Mouse (Mus musculus): Measurements from ENCODE around the gene Add3.

Add3 gene

DNA sequence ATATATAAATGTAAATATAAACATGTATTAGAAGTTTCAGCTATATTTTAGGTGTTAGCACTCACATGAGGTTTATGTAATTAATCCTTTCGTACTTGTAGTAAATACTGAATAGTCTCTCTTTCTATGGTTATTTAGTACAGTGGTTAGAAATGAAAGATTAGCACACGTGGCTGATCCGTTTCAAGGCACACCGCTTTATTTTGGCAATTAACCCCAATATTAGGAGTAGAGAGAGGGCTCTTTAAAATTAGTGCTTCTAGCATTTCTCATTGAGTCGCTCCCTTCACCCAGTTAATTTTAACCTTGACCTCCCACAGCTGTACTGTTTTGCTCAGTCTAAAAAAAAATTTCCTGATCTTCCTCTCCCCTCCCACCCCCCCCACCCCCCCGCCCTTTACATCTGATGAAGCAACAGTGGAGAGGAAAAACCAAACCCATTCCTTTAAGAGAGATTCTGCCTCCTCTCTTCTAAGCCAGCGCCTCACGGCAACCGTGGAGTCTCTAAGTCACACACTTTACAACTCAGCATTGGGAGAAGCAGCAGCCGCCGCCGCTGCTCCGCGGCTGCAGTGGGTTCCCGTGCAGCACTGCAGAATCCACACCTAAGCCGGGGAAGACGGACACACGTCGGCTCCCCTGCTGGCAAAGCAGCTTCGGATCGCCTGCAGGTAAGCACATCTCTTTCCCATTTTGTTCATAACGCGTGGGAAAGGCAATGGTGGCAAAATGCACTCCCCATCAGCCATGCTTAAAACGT lies at the start of gene Add3:
Gene Add3, plus strand, starts transcription at position 400 of the 760 bp plus-strand sequence.
- DNase-seq: peak; percentile 65

DNA sequence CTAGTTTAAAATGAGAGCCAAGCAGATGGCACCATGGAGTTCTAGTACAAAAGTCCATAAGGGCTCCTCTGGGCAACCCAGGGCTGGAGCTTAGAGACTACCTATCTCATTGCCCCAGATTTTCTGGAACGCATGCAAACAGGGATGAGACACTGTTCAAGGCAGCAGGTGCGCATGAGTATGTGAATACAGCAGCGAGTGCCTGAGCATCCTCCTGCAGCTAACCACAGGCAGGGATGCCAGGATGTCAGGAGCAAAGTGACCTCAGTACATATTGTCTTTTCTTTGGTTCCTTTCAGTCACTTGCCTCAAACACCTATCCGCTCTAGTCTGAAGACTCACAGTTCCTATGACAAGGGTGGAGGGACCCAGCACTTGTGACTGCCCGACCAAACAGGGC lies 49.6 kb upstream of the Add3 start:
- DNase-seq: no peak

GRCm38 (mm10) chr19:53092251-53092650 lies 48.0 kb upstream of the Add3 start:
- DNase-seq: no peak

DNA sequence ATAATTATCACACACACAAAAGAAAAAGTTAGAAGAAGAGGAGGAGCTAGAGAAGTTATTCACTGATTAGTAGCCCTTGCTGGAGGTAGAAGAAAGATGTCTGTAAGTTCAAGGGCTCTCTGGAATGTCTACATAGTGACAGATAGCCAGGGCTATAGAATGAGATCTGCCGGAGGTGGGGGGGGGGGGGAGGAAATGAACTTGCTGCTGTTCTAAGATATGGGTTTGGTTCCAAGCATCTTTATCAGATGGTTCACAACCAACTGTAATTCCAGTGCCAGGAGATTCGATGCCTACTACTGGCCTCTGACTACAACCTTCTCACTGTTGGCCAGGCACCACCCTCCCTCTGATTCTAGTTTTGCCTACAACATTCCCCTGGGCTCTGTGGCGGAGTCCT lies 46.9 kb upstream of the Add3 start:
- no peak for DNase-seq

DNA sequence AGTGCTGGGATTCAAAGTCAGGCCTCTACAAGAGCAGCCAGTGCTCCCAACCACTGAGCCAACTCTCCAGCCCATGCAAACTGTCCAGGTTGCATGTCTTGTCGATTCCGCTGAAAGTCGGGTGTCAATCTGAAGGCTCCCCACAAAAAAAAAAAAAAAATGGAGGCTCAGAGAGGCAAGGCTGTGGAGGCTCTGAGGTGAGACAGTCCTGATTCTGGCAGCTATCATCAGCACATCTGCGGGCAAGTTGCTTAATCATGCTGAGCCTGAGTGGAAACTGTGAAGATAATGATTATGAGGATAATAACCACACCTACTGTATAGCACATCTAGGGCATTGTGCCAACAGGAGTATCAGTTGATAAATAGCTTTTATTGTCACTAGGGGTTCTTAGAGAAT lies 45.6 kb upstream of the Add3 start:
- DNase-seq: no peak

GRCm38 (mm10) chr19:53101374-53102300 lies 38.6 kb upstream of the Add3 start:
- DNase-seq: no peak

- DNase-seq: peak; percentile 91
Measured at GRCm38 (mm10) chr19:53105374-53106090, 34.7 kb upstream of the Add3 start.

DNA sequence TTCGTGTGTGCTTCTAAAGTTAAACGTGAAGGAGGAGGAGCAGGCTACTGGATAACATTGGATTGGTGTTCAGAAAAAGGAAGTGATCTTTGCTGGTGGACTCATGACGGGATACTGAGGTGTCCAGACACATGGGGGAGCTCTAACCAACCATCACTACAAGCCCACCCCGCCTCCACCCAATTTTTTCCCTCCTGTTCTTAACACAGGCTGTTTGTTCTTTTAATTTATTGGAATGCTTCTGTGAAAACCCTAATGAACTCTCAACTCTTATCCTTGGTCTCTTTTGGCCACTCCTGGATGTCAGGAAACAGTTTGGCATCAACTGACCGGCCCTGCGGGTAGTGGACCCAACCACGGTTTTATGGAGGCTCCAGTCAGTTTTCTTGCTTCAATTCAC lies 33.3 kb upstream of the Add3 start:
- peak; percentile 45 for DNase-seq

GRCm38 (mm10) chr19:53107361-53108247 lies 32.6 kb upstream of the Add3 start:
- no peak for DNase-seq

- DNase-seq: peak; percentile 20
Measured at GRCm38 (mm10) chr19:53111996-53112590, 28.1 kb upstream of the Add3 start.

GRCm38 (mm10) chr19:53119255-53119795 lies 20.9 kb upstream of the Add3 start:
- DNase-seq: no peak

DNA sequence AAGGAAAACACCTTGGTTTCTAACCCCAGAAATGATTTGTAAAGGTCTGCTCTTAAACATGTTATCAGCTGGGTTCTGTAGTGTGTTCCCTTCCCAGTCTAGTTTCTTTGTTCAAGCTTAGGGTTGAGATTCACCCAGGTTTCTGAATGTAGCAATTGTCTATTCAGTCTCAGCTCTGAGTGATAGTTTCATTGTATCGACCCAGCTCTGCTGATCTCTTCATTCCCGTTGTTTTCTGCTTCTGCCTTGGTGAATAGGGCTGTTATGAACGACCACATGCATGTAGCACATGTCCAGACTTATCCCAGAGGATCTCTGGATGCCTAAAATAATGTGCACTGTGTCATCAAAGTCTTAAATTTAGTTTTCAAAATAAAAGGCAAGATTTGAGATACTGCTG lies 19.8 kb upstream of the Add3 start:
- no peak for DNase-seq

- DNase-seq: no peak
Measured at GRCm38 (mm10) chr19:53122641-53123241, 17.5 kb upstream of the Add3 start.

- DNase-seq: peak; percentile 73
Measured at GRCm38 (mm10) chr19:53123301-53123700, 16.9 kb upstream of the Add3 start.

GRCm38 (mm10) chr19:53125679-53126078 lies 14.6 kb upstream of the Add3 start:
- DNase-seq: no peak

DNA sequence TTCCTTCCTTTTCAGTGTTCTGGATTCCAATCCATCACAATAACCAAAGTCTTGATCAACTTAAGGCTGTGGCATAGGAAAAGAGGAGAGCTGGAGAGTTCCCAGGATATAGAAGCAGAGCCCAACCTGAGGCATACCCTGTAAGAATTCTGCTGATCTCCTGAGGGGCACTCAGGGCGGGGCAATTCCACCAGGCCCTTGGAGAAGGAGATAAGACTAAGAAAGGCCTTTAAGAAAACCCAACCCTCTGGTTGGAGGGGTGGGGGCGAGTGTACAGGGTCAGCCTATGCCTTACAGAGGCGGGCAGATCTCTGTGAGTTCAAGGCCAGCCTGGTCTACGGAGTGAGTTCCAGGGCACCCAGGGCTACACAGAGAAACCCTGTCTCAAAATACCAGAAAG lies 13.7 kb upstream of the Add3 start:
- DNase-seq: no peak

- peak; percentile 71 for DNase-seq
Measured at GRCm38 (mm10) chr19:53127320-53128291, 12.6 kb upstream of the Add3 start.

- no peak for DNase-seq
Measured at GRCm38 (mm10) chr19:53128494-53129337, 11.5 kb upstream of the Add3 start.
